Mouse (Mus musculus) gastrocnemius, adult 18-20 months (tissue): Measurements from ENCODE around the gene Gm49661. TPM values are rescaled to one million over a fixed set of nuclear protein-coding genes. Genes with fewer than 3 reads are reported as not detected.

Experiments used
- DNase-seq: peaks from one replicate; pipeline ENCODE4 v3.0.0; 2021; ENCODE audit warnings: low spot score
- long read RNA-seq, 2 experiments: library from polyadenylated mRNA; stranded (forward); transcript quantifications; one replicate each; pipeline ENCODE4 v2.0.0; 2021
- total RNA-seq, 2 experiments: library from RNA; stranded (reverse); gene quantifications; 2 replicates each; pipeline ENCODE4 v1.2.3; 2021

The Gm49661 gene
- not detected for total RNA-seq
- long read RNA-seq, experiment 1 = 0 reads
- long read RNA-seq, experiment 2 = 0 reads

GRCm38 (mm10) chr8:84969241-84970134 lies at the start of gene Gm49661, which contains the start of the genes Prdx2 and Rnaseh2a:
Gene Gm49661, minus strand, starts transcription at chr8:84969433.
Gene Prdx2, plus strand, starts transcription at chr8:84969587.
Gene Rnaseh2a, minus strand, starts transcription at chr8:84969767.
- peak; percentile 60 for DNase-seq

- no peak for DNase-seq
Observed at GRCm38 (mm10) chr8:85017209-85017608, 48.0 kb upstream of the Gm49661 start.

- no peak for DNase-seq
Observed at GRCm38 (mm10) chr8:85016724-85017123, 47.5 kb upstream of the Gm49661 start.

- DNase-seq = no peak
Observed at GRCm38 (mm10) chr8:85014431-85014830, 45.2 kb upstream of the Gm49661 start, which contains the start of gene Best2. Gene Best2, minus strand, starts transcription at chr8:85014531.

GRCm38 (mm10) chr8:85013230-85013840 lies 44.1 kb upstream of the Gm49661 start:
- DNase-seq = peak; percentile 56

GRCm38 (mm10) chr8:85011242-85011641 lies 42.0 kb upstream of the Gm49661 start:
- DNase-seq = no peak

GRCm38 (mm10) chr8:85007686-85008085 lies 38.5 kb upstream of the Gm49661 start:
- no peak for DNase-seq

GRCm38 (mm10) chr8:84997649-84998295 lies 28.5 kb upstream of the Gm49661 start:
- DNase-seq = peak; percentile 91

- DNase-seq = no peak
Observed at GRCm38 (mm10) chr8:84996978-84997377, 27.7 kb upstream of the Gm49661 start.

- no peak for DNase-seq
Observed at GRCm38 (mm10) chr8:84995680-84996079, 26.4 kb upstream of the Gm49661 start.

- no peak for DNase-seq
Observed at GRCm38 (mm10) chr8:84994375-84994774, 25.1 kb upstream of the Gm49661 start.

GRCm38 (mm10) chr8:84990836-84991235 lies 21.6 kb upstream of the Gm49661 start:
- no peak for DNase-seq

GRCm38 (mm10) chr8:84990349-84990748 lies 21.1 kb upstream of the Gm49661 start, which contains the start of gene Hook2:
Gene Hook2, plus strand, starts transcription at chr8:84990603.
- DNase-seq = peak; percentile 97

GRCm38 (mm10) chr8:84989810-84990209 lies 20.6 kb upstream of the Gm49661 start:
- peak; percentile 96 for DNase-seq

- peak; percentile 80 for DNase-seq
Observed at GRCm38 (mm10) chr8:84989311-84989731, 20.1 kb upstream of the Gm49661 start.

- DNase-seq = no peak
Observed at GRCm38 (mm10) chr8:84987903-84988302, 18.7 kb upstream of the Gm49661 start.

GRCm38 (mm10) chr8:84987388-84987787 lies 18.2 kb upstream of the Gm49661 start:
- DNase-seq = no peak

GRCm38 (mm10) chr8:84986379-84986945 lies 17.2 kb upstream of the Gm49661 start:
- DNase-seq = no peak

GRCm38 (mm10) chr8:84985684-84986378 lies 16.6 kb upstream of the Gm49661 start:
- peak; percentile 76 for DNase-seq

GRCm38 (mm10) chr8:84985049-84985683 lies 15.9 kb upstream of the Gm49661 start:
- DNase-seq = no peak
